Mouse (Mus musculus) heart, embryonic 15.5 days (tissue): ENCODE data around the gene Otop2. TPM values are rescaled to one million over a fixed set of nuclear protein-coding genes. Genes with fewer than 3 reads are reported as not detected.

Source experiments
- ATAC-seq: fragments of 200-750 bp; cut with Nextera tagmentation; replicated peaks from 2 replicates; pipeline ENCODE4 v1.8.0; 2017; ENCODE audit warnings: low read depth, moderate TSS enrichment; ENCODE audit not compliant: insufficient number of reproducible peaks, insufficient read depth, low FRiP score
- H3K27ac ChIP-seq: fragments of 300-500 bp; sonication (generic); 2 replicates; pipeline ENCODE4 v1.5.1; 2015; ENCODE audit warnings: mild to moderate bottlenecking, inconsistent platforms
- H3K27me3 ChIP-seq: fragments of 300-500 bp; sonication (generic); 2 replicates; pipeline ENCODE4 v1.6.1; 2015; ENCODE audit warnings: inconsistent platforms
- H3K36me3 ChIP-seq: fragments of 300-500 bp; sonication (generic); 2 replicates; pipeline ENCODE4 v1.6.1; 2015; ENCODE audit warnings: mild to moderate bottlenecking, inconsistent platforms
- H3K4me1 ChIP-seq: fragments of 300-500 bp; sonication (generic); replicated peaks from 2 replicates; pipeline ENCODE4 v1.6.1; 2015; ENCODE audit warnings: inconsistent platforms
- H3K4me2 ChIP-seq: fragments of 300-500 bp; sonication (generic); 2 replicates; pipeline ENCODE4 v1.6.1; 2015; ENCODE audit warnings: inconsistent platforms, mild to moderate bottlenecking, moderate library complexity
- H3K4me3 ChIP-seq: fragments of 300-500 bp; sonication (generic); 2 replicates; pipeline ENCODE4 v1.5.1; 2015; ENCODE audit warnings: mild to moderate bottlenecking, inconsistent platforms
- H3K9ac ChIP-seq: fragments of 300-500 bp; sonication (generic); 2 replicates; pipeline ENCODE4 v1.6.1; 2015; ENCODE audit warnings: mild to moderate bottlenecking, inconsistent platforms
- H3K9me3 ChIP-seq: fragments of 300-500 bp; sonication (generic); replicated peaks from 2 replicates; pipeline ENCODE4 v1.6.1; 2016; ENCODE audit warnings: inconsistent platforms
- WGBS: fragments of 180-500 bp; shearing (Covaris S2); methylation state at CpG from one replicate; pipeline ENCODE4 v1.1.7; 2015; ENCODE audit warnings: mixed read lengths; 5-methylcytosine and 5-hydroxymethylcytosine counted together
- polyA plus RNA-seq: library from polyadenylated mRNA; unstranded; fragments of >200 nt; fragmentation: Nextera tagmentation; extraction: Ambion mirVana; gene quantifications from 2 replicates; pipeline ENCODE4 v1.2.1, GENCODE M21; 2015

Otop2 gene
- polyA plus RNA-seq, 1 experiment from 2014 or later = not detected

- WGBS = 84% methylated on average over 27 of the region's 27 CpGs
- H3K4me3 ChIP-seq = no peak overlapping the region
- ATAC-seq = no peak
- no peak overlapping the region for H3K27ac ChIP-seq
- peaks cover 56% of the 10 kb centered on the region for H3K27me3 ChIP-seq
- H3K36me3 ChIP-seq = no peaks in the 10 kb centered on the region
- no peaks in the 10 kb centered on the region for H3K9me3 ChIP-seq
- H3K4me2 ChIP-seq = no peak overlapping the region
- no peak overlapping the region for H3K9ac ChIP-seq
- peaks cover 30% of the 10 kb centered on the region for H3K4me1 ChIP-seq
These were observed 37.5 kb upstream of the Otop2 start for GRCm38 (mm10) chr11:115269330-115270066.

GRCm38 (mm10) chr11:115270148-115270861 is 36.7 kb upstream of the Otop2 start:
- H3K36me3 ChIP-seq = no peaks in the 10 kb centered on the region
- no peak overlapping the region for H3K27ac ChIP-seq
- H3K9me3 ChIP-seq = no peaks in the 10 kb centered on the region
- no peak for ATAC-seq
- peaks cover 26% of the 10 kb centered on the region for H3K4me1 ChIP-seq
- H3K4me2 ChIP-seq = no peak overlapping the region
- no peak overlapping the region for H3K9ac ChIP-seq
- 31% methylated on average over 19 of the region's 19 CpGs for WGBS
- peaks cover 48% of the 10 kb centered on the region for H3K27me3 ChIP-seq
- H3K4me3 ChIP-seq = no peak overlapping the region

GRCm38 (mm10) chr11:115271052-115271451 is 35.9 kb upstream of the Otop2 start:
- peaks cover 41% of the 10 kb centered on the region for H3K27me3 ChIP-seq
- H3K4me1 ChIP-seq = peaks cover 26% of the 10 kb centered on the region
- H3K9ac ChIP-seq = no peak overlapping the region
- H3K4me3 ChIP-seq = no peak overlapping the region
- H3K4me2 ChIP-seq = no peak overlapping the region
- no peaks in the 10 kb centered on the region for H3K9me3 ChIP-seq
- WGBS = 80% methylated on average over 9 of the region's 9 CpGs
- ATAC-seq = no peak
- H3K36me3 ChIP-seq = no peaks in the 10 kb centered on the region
- no peak overlapping the region for H3K27ac ChIP-seq

DNA sequence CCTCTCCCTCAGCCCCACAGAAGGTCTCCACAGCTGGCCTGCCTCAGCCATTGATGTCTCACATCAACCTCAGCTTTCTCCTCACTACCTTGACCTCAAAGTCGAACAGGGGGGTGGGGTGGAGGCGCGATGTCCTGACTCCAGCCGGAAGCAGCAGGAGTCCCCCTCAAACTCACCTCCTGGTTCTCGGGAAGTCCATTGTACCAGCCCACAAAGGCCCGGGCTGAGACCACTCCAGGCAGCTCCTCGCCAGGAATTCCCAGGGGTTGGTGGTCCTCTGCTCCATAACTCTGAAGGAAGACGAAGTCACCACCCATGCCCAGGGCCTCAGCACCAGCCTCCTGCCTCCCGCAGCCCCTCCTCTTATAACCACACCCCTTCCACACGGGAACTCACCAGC is 35.5 kb upstream of the Otop2 start:
- Histone ChIP-seq H3K4me3 (no peak overlapping the region), H3K27me3 (peaks cover 36% of the 10 kb centered on the region), H3K9ac (no peak overlapping the region), H3K4me2 (no peak overlapping the region), H3K27ac (no peak overlapping the region), H3K4me1 (peaks cover 26% of the 10 kb centered on the region), H3K9me3 (no peaks in the 10 kb centered on the region), H3K36me3 (no peaks in the 10 kb centered on the region)
- WGBS = 73% methylated on average over 10 of the region's 10 CpGs
- no peak for ATAC-seq

- 60% methylated on average over 10 of the region's 10 CpGs for WGBS
- Histone ChIP-seq H3K4me2 (no peak overlapping the region), H3K4me3 (no peak overlapping the region), H3K4me1 (peaks cover 21% of the 10 kb centered on the region), H3K9me3 (no peaks in the 10 kb centered on the region), H3K9ac (no peak overlapping the region), H3K27me3 (peaks cover 21% of the 10 kb centered on the region), H3K27ac (no peak overlapping the region), H3K36me3 (no peaks in the 10 kb centered on the region)
- ATAC-seq = no peak
These were observed 34.0 kb upstream of the Otop2 start for GRCm38 (mm10) chr11:115272894-115273498.

DNA sequence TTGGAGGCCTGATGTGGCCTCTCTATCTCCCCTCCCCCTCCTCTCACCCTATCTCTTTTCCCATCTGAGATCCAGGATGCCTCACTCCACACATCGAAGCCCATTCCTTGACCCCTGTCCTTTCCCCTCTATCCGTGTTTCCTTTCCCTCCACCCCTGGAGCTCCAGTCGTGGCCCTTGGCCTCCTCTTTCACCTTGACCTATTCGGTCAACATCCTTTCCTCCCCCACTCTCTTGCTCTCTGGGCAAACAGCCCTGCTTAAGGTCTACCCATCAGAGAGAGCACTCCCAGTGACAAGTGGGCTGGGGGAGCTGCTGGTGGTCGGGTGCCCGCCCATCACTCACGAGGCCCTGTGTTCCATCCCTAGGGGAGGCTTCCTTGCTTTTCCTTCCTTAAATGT is 33.2 kb upstream of the Otop2 start:
- H3K4me3 ChIP-seq = no peak overlapping the region
- peaks cover 23% of the 10 kb centered on the region for H3K4me1 ChIP-seq
- no peak overlapping the region for H3K4me2 ChIP-seq
- peaks cover 14% of the 10 kb centered on the region for H3K27me3 ChIP-seq
- ATAC-seq = no peak
- H3K27ac ChIP-seq = no peak overlapping the region
- H3K9ac ChIP-seq = no peak overlapping the region
- H3K36me3 ChIP-seq = no peaks in the 10 kb centered on the region
- no peaks in the 10 kb centered on the region for H3K9me3 ChIP-seq
- 61% methylated on average over 7 of the region's 7 CpGs for WGBS

DNA sequence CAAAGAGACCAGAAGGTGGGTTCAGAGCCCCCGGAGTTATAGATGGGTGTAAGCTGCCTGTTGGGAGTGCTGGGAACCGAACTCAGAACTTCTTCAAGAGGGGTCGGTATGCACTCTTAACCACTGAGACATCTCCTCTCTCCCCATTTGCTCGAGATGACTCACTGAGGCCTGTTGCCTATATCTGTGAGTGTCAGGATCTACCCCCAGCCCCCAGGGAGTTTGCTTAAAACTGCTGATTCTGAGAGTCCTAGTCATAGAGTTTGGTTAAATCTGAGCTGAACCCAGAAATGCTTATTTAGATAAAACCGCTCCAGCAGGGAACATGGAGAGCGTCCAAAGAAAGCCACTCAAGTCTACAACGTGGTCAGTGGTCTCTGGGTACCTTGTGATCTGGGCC is 32.8 kb upstream of the Otop2 start:
- peaks cover 23% of the 10 kb centered on the region for H3K4me1 ChIP-seq
- H3K9ac ChIP-seq = no peak overlapping the region
- no peak overlapping the region for H3K27ac ChIP-seq
- H3K4me3 ChIP-seq = no peak overlapping the region
- H3K27me3 ChIP-seq = peaks cover 9% of the 10 kb centered on the region
- H3K4me2 ChIP-seq = no peak overlapping the region
- no peaks in the 10 kb centered on the region for H3K9me3 ChIP-seq
- no peak for ATAC-seq
- H3K36me3 ChIP-seq = no peaks in the 10 kb centered on the region
- WGBS = 82% methylated on average over 7 of the region's 7 CpGs

DNA sequence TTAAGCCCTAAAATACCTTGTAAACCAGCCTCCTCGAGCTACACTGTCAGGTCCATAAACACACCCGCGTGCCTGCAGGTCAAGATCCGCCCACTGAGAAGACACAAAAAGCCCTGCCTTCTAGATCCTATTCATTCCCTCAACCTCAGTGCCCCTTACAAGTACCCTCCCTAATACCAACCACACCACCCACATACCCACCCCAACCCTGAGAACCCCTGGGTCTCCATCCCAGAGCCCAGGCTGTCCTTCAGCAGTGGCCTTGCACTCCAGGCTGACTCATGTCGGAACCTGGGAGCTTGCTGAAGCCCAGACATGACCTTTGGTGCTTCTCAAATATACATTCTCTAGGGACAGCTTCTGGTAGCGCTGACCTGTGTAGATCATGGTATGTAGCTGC is 32.2 kb upstream of the Otop2 start:
- no peak overlapping the region for H3K4me2 ChIP-seq
- 87% methylated on average over 6 of the region's 6 CpGs for WGBS
- H3K27me3 ChIP-seq = peaks cover 5% of the 10 kb centered on the region
- no peaks in the 10 kb centered on the region for H3K36me3 ChIP-seq
- H3K4me3 ChIP-seq = no peak overlapping the region
- no peak overlapping the region for H3K9ac ChIP-seq
- H3K4me1 ChIP-seq = peaks cover 23% of the 10 kb centered on the region
- H3K9me3 ChIP-seq = no peaks in the 10 kb centered on the region
- no peak overlapping the region for H3K27ac ChIP-seq
- ATAC-seq = no peak

DNA sequence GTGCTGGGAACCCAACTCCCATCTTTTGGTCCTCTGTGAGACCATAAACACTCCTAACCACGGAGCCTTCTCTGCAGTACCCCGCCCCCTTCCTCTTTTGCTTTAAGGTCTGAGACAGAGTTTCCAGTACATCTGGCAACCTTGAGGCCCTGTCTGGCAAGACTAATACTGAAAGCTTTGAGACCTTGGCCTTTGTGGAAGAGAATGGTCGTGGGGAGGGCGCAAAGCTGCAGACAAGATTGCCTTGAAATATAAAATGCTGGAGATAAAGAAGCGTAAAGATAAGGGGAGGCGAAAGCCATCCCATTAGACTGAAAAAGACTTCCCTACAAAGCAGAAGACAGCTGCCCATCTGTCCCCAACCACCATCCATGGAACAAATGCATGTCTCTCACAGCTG is 31.5 kb upstream of the Otop2 start:
- no peak overlapping the region for H3K9ac ChIP-seq
- no peaks in the 10 kb centered on the region for H3K36me3 ChIP-seq
- no peaks in the 10 kb centered on the region for H3K9me3 ChIP-seq
- peak overlapping the region; percentile 72; the same call in 1 of the 2 replicates for H3K4me3 ChIP-seq
- no peak overlapping the region for H3K27ac ChIP-seq
- 67% methylated on average over 6 of the region's 6 CpGs for WGBS
- H3K4me1 ChIP-seq = peaks cover 20% of the 10 kb centered on the region
- H3K4me2 ChIP-seq = no peak overlapping the region
- ATAC-seq = no peak
- H3K27me3 ChIP-seq = no peaks in the 10 kb centered on the region

GRCm38 (mm10) chr11:115275954-115276353 is 31.0 kb upstream of the Otop2 start:
- ATAC-seq = no peak
- Histone ChIP-seq H3K9me3 (no peaks in the 10 kb centered on the region), H3K27me3 (no peaks in the 10 kb centered on the region), H3K4me3 (peak overlapping the region; percentile 72), H3K27ac (no peak overlapping the region), H3K9ac (peak overlapping the region; percentile 83), H3K36me3 (no peaks in the 10 kb centered on the region), H3K4me1 (peaks cover 20% of the 10 kb centered on the region), H3K4me2 (peak overlapping the region; percentile 98)
- 58% methylated on average over 3 of the region's 3 CpGs for WGBS

- Histone ChIP-seq H3K27me3 (no peaks in the 10 kb centered on the region), H3K4me3 (peak within 1 kb of the TSS; percentile 72), H3K27ac (peak within 1 kb of the TSS; percentile 93), H3K9ac (peak within 1 kb of the TSS; percentile 83), H3K4me1 (peaks cover 22% of the 10 kb centered on the region), H3K36me3 (no peaks in the 10 kb centered on the region), H3K4me2 (peak within 1 kb of the TSS; percentile 98), H3K9me3 (no peaks in the 10 kb centered on the region)
- ATAC-seq = peak; percentile 94
- under 1% methylated on average over 42 of the region's 42 CpGs for WGBS
These were observed 30.0 kb upstream of the Otop2 start, which contains the start of gene Fdxr for GRCm38 (mm10) chr11:115276780-115277603. Gene Fdxr, minus strand, starts transcription at chr11:115277050.
